ENCODE assay signal across 10 mouse cellular contexts in genomic region chr12:72489995-72490394, GRCm38 (mm10). TPM values are rescaled to one million over a fixed set of nuclear protein-coding genes. Genes with fewer than 3 reads are reported as not detected.
DNase-seq lines count a peak whose midpoint lies in the region; ATAC-seq and TF ChIP-seq lines count a peak whose summit lies in the region.
"Had no signal": no experiment of that assay in that cellular context is flagged by ENCODE, and none has a peak within 500 bp of the region (broad histone marks: within the 10 kb centered on the region; RNA-seq: fewer than 3 reads in every experiment).

No protein-coding gene starts in this region.

- H3K4me1 ChIP-seq in kidney, postnatal 0 days (replicated peaks; ENCODE audit: insufficient read depth, low read length), result no peaks in the 10 kb centered on the region
- H3K4me1 ChIP-seq in embryonic fibroblast, embryonic 13.5 days (ENCODE audit: control insufficient read depth, insufficient read depth, low read length), result no peaks in the 10 kb centered on the region
- H3K4me1 ChIP-seq: hindbrain, embryonic 10.5 days had no signal

- WGBS in kidney, postnatal 0 days, result 83% methylated on average over 3 of the region's 3 CpGs
- WGBS in macrophage (ENCODE audit: missing documents), result 11% methylated on average over 3 of the region's 3 CpGs

- H3K4me3 ChIP-seq in kidney, postnatal 0 days (replicated peaks; ENCODE audit: low read depth, low read length), result no peak overlapping the region
- no peak overlapping the region for H3K4me3 ChIP-seq in embryonic fibroblast, embryonic 13.5 days (ENCODE audit: insufficient read depth, low read length)
- no peak overlapping the region for H3K4me3 ChIP-seq in macrophage (ENCODE audit: inconsistent target)
- H3K4me3 ChIP-seq: hindbrain, embryonic 10.5 days had no signal

- no peaks in the 10 kb centered on the region for H3K27me3 ChIP-seq in kidney, postnatal 0 days (ENCODE audit: insufficient read depth, low read length)

- peak; percentile 78 for DNase-seq in adrenal gland, adult 2 months
- DNase-seq in adrenal gland, adult 18-20 months (ENCODE audit: low spot score in 2 of 2), result no peak
- peak; percentile 11 for DNase-seq in kidney, postnatal 0 days (ENCODE audit: low spot score)
- DNase-seq in kidney, postnatal 10 days, result no peak
- no peak for DNase-seq in layer of hippocampus, postnatal 25 days (ENCODE audit: extremely low spot score in 1 of 2, low spot score in 1 of 2)
- no peak for DNase-seq in cerebellum, postnatal 10 days

- ATAC-seq in kidney, postnatal 0 days (replicated peaks; ENCODE audit: low FRiP score, low read depth), result no peak
- ATAC-seq: Patski had no signal

- no peak overlapping the region for H3K9ac ChIP-seq in kidney, postnatal 0 days (ENCODE audit: low read depth, low read length)

- H3K36me3 ChIP-seq in kidney, postnatal 0 days (ENCODE audit: insufficient read depth, low read length), result no peaks in the 10 kb centered on the region
- H3K36me3 ChIP-seq in macrophage (ENCODE audit: inconsistent target), result no peaks in the 10 kb centered on the region
- H3K36me3 ChIP-seq: hindbrain, embryonic 10.5 days had no signal

- H3K79me2 ChIP-seq in macrophage (ENCODE audit: inconsistent target), result no peaks in the 10 kb centered on the region

- TF ChIP-seq POLR2A in embryonic fibroblast, embryonic 13.5 days (IDR thresholded peaks at IDR 0.05; ENCODE audit: low read depth, low read length), result no peak

- no peaks in the 10 kb centered on the region for H3K9me3 ChIP-seq in kidney, postnatal 0 days (replicated peaks; ENCODE audit: low read length)
- H3K9me3 ChIP-seq: hindbrain, embryonic 10.5 days had no signal

- TF ChIP-seq CTCF in kidney, postnatal 0 days (IDR thresholded peaks at IDR 0.05; ENCODE audit: low read depth), result no peak
- no peak for TF ChIP-seq CTCF in embryonic fibroblast, embryonic 13.5 days (IDR thresholded peaks at IDR 0.05; ENCODE audit: borderline replicate concordance, insufficient read depth, low read length)

- H3K27ac ChIP-seq in kidney, postnatal 0 days, result no peak overlapping the region
- H3K27ac ChIP-seq in embryonic fibroblast, embryonic 13.5 days (ENCODE audit: insufficient read depth, low read length), result peak overlapping the region; percentile 52; the same call in 1 of the 2 replicates
- peak overlapping the region; percentile 95 for H3K27ac ChIP-seq in macrophage
- H3K27ac ChIP-seq: hindbrain, embryonic 10.5 days had no signal

- H3K4me2 ChIP-seq in kidney, postnatal 0 days (ENCODE audit: low read length), result no peak overlapping the region

RNA-seq across cellular contexts. Expression of gene Pcnx4, which starts 46.2 kb away (rescaled TPM):
- total RNA-seq in adrenal gland, adult 2 months (2021), result 10 to 100 TPM in 1 of 2 experiments, 1 to 10 TPM in 1; 5.6 to 10.6 TPM
- 1.8 and 2.3 TPM in 2 replicates for polyA plus RNA-seq in adrenal gland, adult 2 months (2012; rRNA removed)
- total RNA-seq in adrenal gland, adult 18-20 months (2021), result 1 to 10 TPM; 6.1 to 6.5 TPM
- 5.8 and 6.6 TPM in 2 replicates for polyA plus RNA-seq in kidney, postnatal 0 days (2015; fragmentation: Nextera tagmentation; extraction: Ambion mirVana)
- 11.9 and 12.3 TPM in 2 replicates for polyA plus RNA-seq in embryonic fibroblast, embryonic 13.5 days (2011; ENCODE audit: insufficient read length, low read depth, missing spikeins)
- 10 to 100 TPM in 3 of 26 experiments, 1 to 10 TPM in 23; 1.0 to 10.8 (median 6.9) TPM for total RNA-seq in macrophage (2018; cell fraction: chromatin; rRNA removed)
- 1 to 10 TPM; 2.2 to 5.4 (median 3.9) TPM for total RNA-seq in macrophage (2018; cell fraction: cytosol; rRNA removed)
- total RNA-seq in macrophage (2018; cell fraction: nucleus; rRNA removed), result 10 to 100 TPM in 1 of 26 experiments, 1 to 10 TPM in 25; 1.8 to 10.1 (median 6.3) TPM
- 2.6 to 4.2 TPM (median 4.0 TPM) in 3 replicates for polyA plus RNA-seq in macrophage (2018)
- 10 to 100 TPM; 29.2 to 33.0 TPM for total RNA-seq in layer of hippocampus, postnatal 25 days (2021)

RNA-seq across cellular contexts. Expression of gene Lrrc9, which starts 48.3 kb away (rescaled TPM):
- total RNA-seq in adrenal gland, adult 2 months (2021), result 1 to 10 TPM; 1.5 to 5.8 TPM
- 0.12 and 0.57 TPM in 2 replicates for polyA plus RNA-seq in adrenal gland, adult 2 months (2012; rRNA removed)
- total RNA-seq in adrenal gland, adult 18-20 months (2021), result 1 to 10 TPM; 1.4 to 4.1 TPM
- 0.20 and 0.22 TPM in 2 replicates for polyA plus RNA-seq in kidney, postnatal 0 days (2015; fragmentation: Nextera tagmentation; extraction: Ambion mirVana)
- polyA plus RNA-seq in embryonic fibroblast, embryonic 13.5 days (2011; ENCODE audit: insufficient read length, low read depth, missing spikeins), result 0.67 TPM in 1 of 2 replicates, not detected in the other
- total RNA-seq in macrophage (2018; cell fraction: chromatin; rRNA removed), result 1 to 10 TPM in 2 of 26 experiments, under 1 TPM in 8, not detected in 16; 0.25 to 1.2 (median 0.46) TPM
- total RNA-seq in macrophage (2018; cell fraction: cytosol; rRNA removed), result under 1 TPM in 19 of 26 experiments, not detected in 7; under 0.01 to 0.16 (median 0.05) TPM
- total RNA-seq in macrophage (2018; cell fraction: nucleus; rRNA removed), result under 1 TPM in 2 of 26 experiments, not detected in 24; 0.21 to 0.96 TPM
- polyA plus RNA-seq in macrophage (2018), result 0.07 to 0.09 TPM in 2 of 3 replicates, not detected in the other
- total RNA-seq in layer of hippocampus, postnatal 25 days (2021), result 1 to 10 TPM; 1.1 to 2.1 TPM
- polyA plus RNA-seq: Patski had no signal

Comparison
In these comparisons a context has a peak if more than half of its experiments do, and no peak if none do; other contexts are left out.
1. DNase-seq: peak in adrenal gland, adult 2 months (single experiment) and kidney, postnatal 0 days (single experiment); none in adrenal gland, adult 18-20 months (0 of 2), kidney, postnatal 10 days (single experiment), layer of hippocampus, postnatal 25 days (0 of 2) and cerebellum, postnatal 10 days (0 of 2).